Mouse (Mus musculus): ENCODE measurements at regions not wholly inside any gene's neighbourhood (a gene's known extent, or its start where the extent isn't known, plus 50 kb on each side); places are given as distances from the start of the nearest gene placed in this dataset.
"Not testable (repeated sequence)": the region's sequence is repeated elsewhere in the genome, so short reads cannot be mapped to it uniquely, and the experiment has no call there.

GRCm38 (mm10) chr6:3201507-3201906 is 197.9 kb downstream of the Samd9l start:
- 51% methylated on average over 12 of the region's 12 CpGs for WGBS
- H3K4me1 ChIP-seq (ENCODE audit: control insufficient read depth, insufficient read depth, low read length); H3K27ac ChIP-seq (ENCODE audit: low read depth, low read length); H3K4me3 ChIP-seq (ENCODE audit: low read length); H3K9ac ChIP-seq (ENCODE audit: low read depth, low read length); H3K27me3 ChIP-seq (ENCODE audit: control insufficient read depth, insufficient read depth, low read length); H3K36me3 ChIP-seq (ENCODE audit: control insufficient read depth, insufficient read depth, low read length); H3K9me3 ChIP-seq (ENCODE audit: control insufficient read depth, low read length); H3K4me2 ChIP-seq (replicated peaks; ENCODE audit: low read depth, low read length); ATAC-seq (ENCODE audit: low FRiP score, low TSS enrichment): not testable (repeated sequence)

GRCm38 (mm10) chr6:3201107-3201506 is 198.3 kb downstream of the Samd9l start:
- 67% methylated on average over 24 of the region's 33 CpGs for WGBS

GRCm38 (mm10) chr6:3200586-3200985 is 198.8 kb downstream of the Samd9l start:
- ATAC-seq (ENCODE audit: low FRiP score, low TSS enrichment); H3K27me3 ChIP-seq (ENCODE audit: control insufficient read depth, insufficient read depth, low read length); H3K4me3 ChIP-seq (ENCODE audit: low read length); H3K4me1 ChIP-seq (ENCODE audit: control insufficient read depth, insufficient read depth, low read length); H3K9me3 ChIP-seq (ENCODE audit: control insufficient read depth, low read length); H3K9ac ChIP-seq (ENCODE audit: low read depth, low read length); H3K27ac ChIP-seq (ENCODE audit: low read depth, low read length); H3K4me2 ChIP-seq (replicated peaks; ENCODE audit: low read depth, low read length); H3K36me3 ChIP-seq (ENCODE audit: control insufficient read depth, insufficient read depth, low read length): not testable (repeated sequence)
- 90% methylated on average over 15 of the region's 18 CpGs for WGBS

More at GRCm38 (mm10) chr6:3201107-3201506, 198.3 kb downstream of the Samd9l start:
- Histone ChIP-seq H3K4me3 (ENCODE audit: low read length) (no peak overlapping the region), H3K9ac (ENCODE audit: low read depth, low read length) (no peak overlapping the region), H3K4me2 (replicated peaks; ENCODE audit: low read depth, low read length) (no peak overlapping the region), H3K4me1 (ENCODE audit: control insufficient read depth, insufficient read depth, low read length) (no peaks in the 10 kb centered on the region), H3K27ac (ENCODE audit: low read depth, low read length) (no peak overlapping the region), H3K36me3 (ENCODE audit: control insufficient read depth, insufficient read depth, low read length) (no peaks in the 10 kb centered on the region), H3K9me3 (ENCODE audit: control insufficient read depth, low read length) (no peaks in the 10 kb centered on the region), H3K27me3 (ENCODE audit: control insufficient read depth, insufficient read depth, low read length) (no peaks in the 10 kb centered on the region)
- no peak for ATAC-seq (ENCODE audit: low FRiP score, low TSS enrichment)

GRCm38 (mm10) chr6:3192424-3192820 is 206.9 kb downstream of the Samd9l start:
- H3K4me2 ChIP-seq (replicated peaks; ENCODE audit: low read depth, low read length); ATAC-seq (ENCODE audit: low FRiP score, low TSS enrichment); H3K27me3 ChIP-seq (ENCODE audit: control insufficient read depth, insufficient read depth, low read length): not testable (repeated sequence)

GRCm38 (mm10) chr6:3191695-3192423 is 207.5 kb downstream of the Samd9l start:
- not testable (repeated sequence) for H3K36me3 ChIP-seq (ENCODE audit: control insufficient read depth, insufficient read depth, low read length); H3K27ac ChIP-seq (ENCODE audit: low read depth, low read length); ATAC-seq (ENCODE audit: low FRiP score, low TSS enrichment); H3K4me2 ChIP-seq (replicated peaks; ENCODE audit: low read depth, low read length); H3K27me3 ChIP-seq (ENCODE audit: control insufficient read depth, insufficient read depth, low read length); H3K9me3 ChIP-seq (ENCODE audit: control insufficient read depth, low read length); H3K9ac ChIP-seq (ENCODE audit: low read depth, low read length); H3K4me3 ChIP-seq (ENCODE audit: low read length); H3K4me1 ChIP-seq (ENCODE audit: control insufficient read depth, insufficient read depth, low read length)
- 86% methylated on average over 5 of the region's 6 CpGs for WGBS

More at GRCm38 (mm10) chr6:3192424-3192820, 206.9 kb downstream of the Samd9l start:
- not testable (repeated sequence) for H3K9ac ChIP-seq (ENCODE audit: low read depth, low read length); H3K9me3 ChIP-seq (ENCODE audit: control insufficient read depth, low read length); H3K27ac ChIP-seq (ENCODE audit: low read depth, low read length); H3K4me3 ChIP-seq (ENCODE audit: low read length); H3K4me1 ChIP-seq (ENCODE audit: control insufficient read depth, insufficient read depth, low read length); H3K36me3 ChIP-seq (ENCODE audit: control insufficient read depth, insufficient read depth, low read length)
- whole genome bisulfite sequencing: 74% methylated on average over 1 of the region's 1 CpGs

- peaks cover 14% of the 10 kb centered on the region for H3K9me3 ChIP-seq (ENCODE audit: control insufficient read depth, low read length)
- no peak overlapping the region for H3K4me3 ChIP-seq (ENCODE audit: low read length)
- H3K4me1 ChIP-seq (ENCODE audit: control insufficient read depth, insufficient read depth, low read length): no peaks in the 10 kb centered on the region
- no peaks in the 10 kb centered on the region for H3K36me3 ChIP-seq (ENCODE audit: control insufficient read depth, insufficient read depth, low read length)
- no peak overlapping the region for H3K9ac ChIP-seq (ENCODE audit: low read depth, low read length)
- 44% methylated on average over 5 of the region's 5 CpGs for WGBS
- ATAC-seq (ENCODE audit: low FRiP score, low TSS enrichment): no peak
- H3K27ac ChIP-seq (ENCODE audit: low read depth, low read length): no peak overlapping the region
- H3K27me3 ChIP-seq (ENCODE audit: control insufficient read depth, insufficient read depth, low read length): no peaks in the 10 kb centered on the region
- H3K4me2 ChIP-seq (replicated peaks; ENCODE audit: low read depth, low read length): no peak overlapping the region
Observed at GRCm38 (mm10) chr6:3183819-3184199, 215.6 kb downstream of the Samd9l start.

- peak overlapping the region; percentile 25 for H3K4me2 ChIP-seq (replicated peaks; ENCODE audit: low read depth, low read length)
- peak; percentile 93 for ATAC-seq (ENCODE audit: low FRiP score, low TSS enrichment)
- no peak overlapping the region for H3K9ac ChIP-seq (ENCODE audit: low read depth, low read length)
- 50% methylated on average over 33 of the region's 33 CpGs for WGBS
- no peaks in the 10 kb centered on the region for H3K36me3 ChIP-seq (ENCODE audit: control insufficient read depth, insufficient read depth, low read length)
- peaks cover 14% of the 10 kb centered on the region for H3K9me3 ChIP-seq (ENCODE audit: control insufficient read depth, low read length)
- H3K27ac ChIP-seq (ENCODE audit: low read depth, low read length): no peak overlapping the region
- peak overlapping the region; percentile 12 for H3K4me3 ChIP-seq (ENCODE audit: low read length)
- no peaks in the 10 kb centered on the region for H3K4me1 ChIP-seq (ENCODE audit: control insufficient read depth, insufficient read depth, low read length)
- no peaks in the 10 kb centered on the region for H3K27me3 ChIP-seq (ENCODE audit: control insufficient read depth, insufficient read depth, low read length)
Observed at GRCm38 (mm10) chr6:3182889-3183818, 216.2 kb downstream of the Samd9l start.

GRCm38 (mm10) chr6:3182424-3182841 is 216.9 kb downstream of the Samd9l start:
- peak overlapping the region; percentile 25 for H3K4me2 ChIP-seq (replicated peaks; ENCODE audit: low read depth, low read length)
- H3K9me3 ChIP-seq (ENCODE audit: control insufficient read depth, low read length): peaks cover 14% of the 10 kb centered on the region
- H3K27ac ChIP-seq (ENCODE audit: low read depth, low read length); H3K4me1 ChIP-seq (ENCODE audit: control insufficient read depth, insufficient read depth, low read length); H3K27me3 ChIP-seq (ENCODE audit: control insufficient read depth, insufficient read depth, low read length); H3K36me3 ChIP-seq (ENCODE audit: control insufficient read depth, insufficient read depth, low read length); H3K9ac ChIP-seq (ENCODE audit: low read depth, low read length): not testable (repeated sequence)
- peak overlapping the region; percentile 12 for H3K4me3 ChIP-seq (ENCODE audit: low read length)
- WGBS: 39% methylated on average over 17 of the region's 17 CpGs
- ATAC-seq (ENCODE audit: low FRiP score, low TSS enrichment): peak; percentile 43

All from kidney, embryonic 14.5 days (tissue).